Mouse (Mus musculus) heart, embryonic 14.5 days (tissue): ENCODE results near the gene Olfr419. TPM values are rescaled to one million over a fixed set of nuclear protein-coding genes. Genes with fewer than 3 reads are reported as not detected.

Experiments used
- ATAC-seq: fragments of 200-750 bp; cut with Nextera tagmentation; 2 replicates; pipeline ENCODE4 v1.8.0; 2017; ENCODE audit warnings: low read depth, moderate TSS enrichment; ENCODE audit not compliant: insufficient number of reproducible peaks, insufficient read depth, low FRiP score
- H3K27ac ChIP-seq, 2 experiments: fragments of 200-500 bp in 1 of 2; fragments of 300-500 bp in 1 of 2; sonication (generic) in 1 of 2; replicated peaks in 1 of 2; 2 replicates each; pipeline ENCODE4 v1.5.1; 2012 to 2014; ENCODE audit warnings: low read depth in 2 of 2, low read length in 2 of 2, control low read depth in 1 of 2, mild to moderate bottlenecking in 1 of 2, mixed read lengths in 1 of 2; ENCODE audit not compliant: control insufficient read depth in 1 of 2, insufficient read depth in 1 of 2
- H3K27me3 ChIP-seq: fragments of 300-500 bp; sonication (generic); 2 replicates; pipeline ENCODE4 v1.6.1; 2014; ENCODE audit warnings: mild to moderate bottlenecking, low read length, control low read depth; ENCODE audit not compliant: control insufficient read depth, insufficient read depth
- H3K36me3 ChIP-seq: fragments of 300-500 bp; sonication (generic); 2 replicates; pipeline ENCODE4 v1.6.1; 2014; ENCODE audit warnings: mild to moderate bottlenecking, control low read depth, low read length, mixed read lengths; ENCODE audit not compliant: control insufficient read depth, insufficient read depth
- H3K4me1 ChIP-seq, 2 experiments: fragments of 200-500 bp in 1 of 2; fragments of 300-500 bp in 1 of 2; sonication (generic) in 1 of 2; 2 replicates each; pipeline ENCODE4 v1.6.1; 2012 to 2014; ENCODE audit warnings: low read length in 2 of 2, control low read depth in 1 of 2, mixed read lengths in 1 of 2; ENCODE audit not compliant: control insufficient read depth in 2 of 2, insufficient read depth in 2 of 2
- H3K4me2 ChIP-seq: fragments of 300-500 bp; sonication (generic); 2 replicates; pipeline ENCODE4 v1.6.1; 2014; ENCODE audit warnings: mild to moderate bottlenecking, low read length
- H3K4me3 ChIP-seq, 2 experiments: fragments of 200-500 bp in 1 of 2; fragments of 300-500 bp in 1 of 2; sonication (generic) in 1 of 2; 2 replicates each; pipeline ENCODE4 v1.5.1; 2012 to 2014; ENCODE audit warnings: low read length in 2 of 2, mild to moderate bottlenecking in 2 of 2, control low read depth in 1 of 2, low read depth in 1 of 2, moderate library complexity in 1 of 2; ENCODE audit not compliant: control insufficient read depth in 1 of 2, insufficient read depth in 1 of 2
- H3K9ac ChIP-seq: fragments of 300-500 bp; sonication (generic); 2 replicates; pipeline ENCODE4 v1.6.1; 2014; ENCODE audit warnings: mild to moderate bottlenecking, low read length
- H3K9me3 ChIP-seq: fragments of 300-500 bp; sonication (generic); 2 replicates; pipeline ENCODE4 v1.6.1; 2016; ENCODE audit warnings: low read length, control low read depth; ENCODE audit not compliant: control insufficient read depth
- WGBS: fragments of 180-500 bp; shearing (Covaris S2); extraction: QIAGEN DNeasy Blood & Tissue Kit; methylation state at CpG from one replicate; pipeline ENCODE4 v1.1.7; 2014; 5-methylcytosine and 5-hydroxymethylcytosine counted together
- polyA plus RNA-seq: library from polyadenylated mRNA; unstranded; fragments of >200 nt; fragmentation: Nextera tagmentation; extraction: Ambion mirVana; gene quantifications from 2 replicates; pipeline ENCODE4 v1.2.1, GENCODE M21; 2014

The Olfr419 gene
- polyA plus RNA-seq, result not detected in 2 replicates

DNA sequence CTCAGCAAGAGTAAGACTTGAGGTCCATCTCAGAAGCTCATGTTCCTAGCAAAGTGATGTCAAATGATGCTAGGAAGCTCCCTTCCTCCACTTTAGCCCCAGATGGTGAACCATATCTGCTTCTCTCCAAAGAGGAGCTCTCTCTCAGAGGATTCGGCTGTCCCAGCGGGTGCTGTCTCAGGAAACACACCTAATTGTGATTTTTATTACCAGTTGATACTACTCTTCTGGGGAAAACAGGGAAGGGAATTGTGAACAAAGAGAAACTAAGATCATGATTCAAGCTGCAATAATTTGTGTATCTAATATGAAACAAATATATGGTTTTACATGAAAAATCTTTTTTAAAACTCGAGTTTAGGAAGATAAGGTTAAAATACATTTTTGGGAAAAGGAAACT lies at the start of gene Olfr419:
Gene Olfr419, minus strand, starts transcription at position 101 of the 400 bp plus-strand sequence.
- WGBS, result 74% methylated on average over 3 of the region's 3 CpGs
- ATAC-seq, result no peak
- Histone ChIP-seq H3K4me2 (no peak within 1 kb of the TSS), H3K27ac (no peak within 1 kb of the TSS), H3K9ac (no peak within 1 kb of the TSS), H3K4me1 (no peaks in the 10 kb centered on the region), H3K9me3 (no peaks in the 10 kb centered on the region), H3K36me3 (no peaks in the 10 kb centered on the region), H3K4me3 (no peak within 1 kb of the TSS), H3K27me3 (no peaks in the 10 kb centered on the region)

DNA sequence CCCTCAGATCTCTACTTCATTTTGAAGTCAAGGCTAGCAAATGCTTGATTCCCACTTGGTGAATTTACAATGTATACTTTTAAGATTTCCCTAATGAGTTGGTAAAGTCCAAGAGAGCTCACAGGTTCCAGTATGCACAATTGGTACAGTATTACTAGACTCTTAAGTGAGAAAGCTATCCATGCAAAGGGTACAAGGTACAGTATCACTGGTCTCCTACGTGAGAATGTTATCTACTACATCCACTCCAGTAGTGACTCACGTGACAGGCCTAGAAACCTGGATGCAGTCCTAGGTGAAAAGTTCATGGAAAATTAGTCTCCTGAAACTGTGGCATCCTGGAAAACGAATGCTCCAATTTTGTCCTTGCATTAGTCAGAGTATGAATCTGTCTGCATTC lies 18.8 kb upstream of the Olfr419 start:
- Histone ChIP-seq H3K4me2 (no peak overlapping the region), H3K27ac (no peak overlapping the region), H3K4me3 (no peak overlapping the region), H3K27me3 (no peaks in the 10 kb centered on the region), H3K9me3 (no peaks in the 10 kb centered on the region), H3K9ac (no peak overlapping the region), H3K4me1 (no peaks in the 10 kb centered on the region), H3K36me3 (no peaks in the 10 kb centered on the region)
- no peak for ATAC-seq
- 46% methylated on average over 3 of the region's 3 CpGs for WGBS

DNA sequence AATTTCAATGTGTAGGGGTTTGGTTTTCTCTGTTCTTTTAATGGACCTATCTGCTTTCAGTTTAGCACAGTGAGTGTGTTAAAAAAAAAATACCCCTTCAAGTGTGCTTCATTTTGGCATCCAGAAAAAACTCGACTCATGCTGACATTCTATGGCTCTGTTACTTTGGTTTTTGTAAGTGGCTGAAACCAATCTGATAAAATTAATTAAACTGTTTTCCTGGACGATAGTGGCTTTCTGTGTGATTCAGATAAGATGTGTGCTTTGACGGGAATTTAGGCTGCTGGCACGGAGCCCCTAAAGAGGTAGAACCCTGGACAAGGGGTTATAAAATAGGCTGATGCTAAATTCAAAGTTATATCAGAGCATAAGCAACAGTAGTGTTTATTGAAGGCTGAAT lies 17.3 kb upstream of the Olfr419 start:
- Histone ChIP-seq H3K27ac (no peak overlapping the region), H3K9ac (no peak overlapping the region), H3K4me3 (no peak overlapping the region), H3K9me3 (no peaks in the 10 kb centered on the region), H3K36me3 (no peaks in the 10 kb centered on the region), H3K4me1 (no peaks in the 10 kb centered on the region), H3K4me2 (no peak overlapping the region), H3K27me3 (no peaks in the 10 kb centered on the region)
- 55% methylated on average over 4 of the region's 4 CpGs for WGBS
- ATAC-seq, result no peak

- Histone ChIP-seq H3K4me1 (no peaks in the 10 kb centered on the region), H3K9me3 (no peaks in the 10 kb centered on the region), H3K27ac (no peak overlapping the region), H3K4me3 (no peak overlapping the region), H3K27me3 (no peaks in the 10 kb centered on the region), H3K4me2 (no peak overlapping the region), H3K9ac (no peak overlapping the region), H3K36me3 (no peaks in the 10 kb centered on the region)
- 71% methylated on average over 4 of the region's 4 CpGs for WGBS
- no peak for ATAC-seq
Measured at GRCm38 (mm10) chr1:174267816-174268215, 16.0 kb upstream of the Olfr419 start.

- Histone ChIP-seq H3K36me3 (no peaks in the 10 kb centered on the region), H3K9me3 (no peaks in the 10 kb centered on the region), H3K4me3 (no peak overlapping the region), H3K27me3 (no peaks in the 10 kb centered on the region), H3K4me1 (no peaks in the 10 kb centered on the region), H3K27ac (no peak overlapping the region), H3K4me2 (no peak overlapping the region), H3K9ac (no peak overlapping the region)
- 85% methylated on average over 2 of the region's 2 CpGs for WGBS
- ATAC-seq, result no peak
Measured at GRCm38 (mm10) chr1:174250376-174250775, 1.5 kb downstream of the Olfr419 start.

GRCm38 (mm10) chr1:174247170-174247569 lies 4.7 kb downstream of the Olfr419 start:
- Histone ChIP-seq H3K9ac (no peak overlapping the region), H3K4me2 (no peak overlapping the region), H3K36me3 (no peaks in the 10 kb centered on the region), H3K4me3 (no peak overlapping the region), H3K27me3 (no peaks in the 10 kb centered on the region), H3K27ac (no peak overlapping the region), H3K9me3 (no peaks in the 10 kb centered on the region), H3K4me1 (no peaks in the 10 kb centered on the region)
- WGBS, result 88% methylated on average over 6 of the region's 6 CpGs
- ATAC-seq, result no peak

- H3K9me3 ChIP-seq, result no peaks in the 10 kb centered on the region
- no peak overlapping the region for H3K4me2 ChIP-seq
- H3K27ac ChIP-seq, result no peak overlapping the region
- peak; percentile 54 for ATAC-seq
- H3K9ac ChIP-seq, result no peak overlapping the region
- no peaks in the 10 kb centered on the region for H3K27me3 ChIP-seq
- H3K4me1 ChIP-seq, result no peaks in the 10 kb centered on the region
- H3K36me3 ChIP-seq, result no peaks in the 10 kb centered on the region
- WGBS, result 63% methylated on average over 1 of the region's 1 CpGs
- no peak overlapping the region for H3K4me3 ChIP-seq
Measured at GRCm38 (mm10) chr1:174246080-174246479, 5.8 kb downstream of the Olfr419 start.

- Histone ChIP-seq H3K27ac (no peak overlapping the region), H3K4me3 (no peak overlapping the region), H3K4me2 (no peak overlapping the region), H3K4me1 (no peaks in the 10 kb centered on the region), H3K27me3 (no peaks in the 10 kb centered on the region), H3K9ac (no peak overlapping the region), H3K36me3 (no peaks in the 10 kb centered on the region), H3K9me3 (no peaks in the 10 kb centered on the region)
- 89% methylated on average over 2 of the region's 2 CpGs for WGBS
- no peak for ATAC-seq
Measured at GRCm38 (mm10) chr1:174244621-174245020, 7.2 kb downstream of the Olfr419 start.
